Mouse (Mus musculus): ENCODE results near the gene Kmt2e. TPM values are rescaled to one million over a fixed set of nuclear protein-coding genes. Genes with fewer than 3 reads are reported as not detected.

The Kmt2e gene
- polyA plus RNA-seq (2012; ENCODE audit: low replicate concordance), result 7.6 and 10.2 TPM in 2 replicates

GRCm38 (mm10) chr5:23433720-23434597, at the start of gene Kmt2e:
Kmt2e (plus strand) TSS chr5:23434441.

